Mouse (Mus musculus) right cerebral cortex, postnatal 4 days (tissue): ENCODE measurements around the gene Ralgps1.

ENCODE experiments used
- DNase-seq: peaks from one replicate; pipeline ENCODE4 v3.0.0-alpha.2; 2022

The Ralgps1 gene

DNA sequence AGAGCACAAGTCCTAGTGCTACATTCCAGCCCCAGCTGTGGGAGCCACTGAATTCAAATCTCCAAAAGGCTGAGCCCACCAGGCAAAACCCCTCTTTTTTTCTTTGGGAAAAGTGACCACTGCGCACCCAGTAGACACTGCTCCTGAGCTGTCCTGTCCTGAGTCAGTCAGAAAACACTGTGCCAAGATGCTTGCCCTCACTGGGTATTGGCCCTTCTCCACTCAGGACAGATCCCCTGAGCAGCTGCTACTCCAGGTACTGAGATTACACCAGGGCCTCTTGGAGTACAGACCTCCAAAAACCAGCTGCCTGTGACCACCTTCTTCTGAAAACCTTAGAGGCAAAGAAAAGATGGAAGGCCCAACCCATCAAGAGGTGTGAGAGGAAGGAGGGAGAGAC lies 51.4 kb downstream of the Ralgps1 start:
- DNase-seq, result no peak

DNA sequence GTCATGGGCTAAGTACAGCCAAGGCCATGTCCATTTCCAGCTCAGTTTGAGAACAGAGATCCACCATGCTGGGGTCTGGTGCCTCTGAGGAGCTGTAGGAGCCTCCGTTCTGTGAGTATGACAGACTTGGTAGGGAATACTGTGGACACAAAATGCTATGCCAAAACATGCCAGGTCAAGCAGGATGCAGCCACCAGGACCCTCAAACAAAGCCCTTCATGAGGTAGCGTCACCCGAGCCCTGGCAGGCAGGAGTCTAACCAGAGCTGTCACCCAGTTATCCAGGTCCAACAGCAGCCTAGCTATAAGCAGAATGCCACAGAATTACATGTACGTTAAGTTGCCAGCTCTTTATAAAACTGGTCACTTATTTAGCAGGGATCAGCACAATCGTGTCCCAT lies 51.8 kb downstream of the Ralgps1 start:
- no peak for DNase-seq

DNA sequence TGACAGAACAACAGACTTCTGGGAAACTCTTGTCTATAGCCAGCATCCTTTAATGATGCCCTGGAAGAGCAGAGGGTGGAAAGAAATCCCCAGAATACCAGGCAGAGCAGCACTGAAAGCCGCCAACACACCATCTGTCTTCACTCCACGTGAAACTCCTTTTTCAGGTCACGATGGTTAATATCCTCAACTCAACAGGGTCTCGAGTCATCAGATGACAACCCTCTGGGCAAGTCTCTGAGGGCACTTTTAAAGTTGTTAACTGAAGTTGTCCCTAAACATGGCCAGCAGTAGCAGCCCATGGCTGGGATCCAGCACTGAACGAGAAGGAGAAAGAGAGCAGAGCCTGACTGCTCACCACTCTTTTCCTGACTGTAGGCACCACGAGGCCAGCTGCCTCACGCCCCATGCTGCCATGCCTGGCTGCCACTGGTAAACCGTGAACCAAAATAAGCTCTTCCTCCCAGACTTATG lies 52.8 kb downstream of the Ralgps1 start:
- peak; percentile 40 for DNase-seq

DNA sequence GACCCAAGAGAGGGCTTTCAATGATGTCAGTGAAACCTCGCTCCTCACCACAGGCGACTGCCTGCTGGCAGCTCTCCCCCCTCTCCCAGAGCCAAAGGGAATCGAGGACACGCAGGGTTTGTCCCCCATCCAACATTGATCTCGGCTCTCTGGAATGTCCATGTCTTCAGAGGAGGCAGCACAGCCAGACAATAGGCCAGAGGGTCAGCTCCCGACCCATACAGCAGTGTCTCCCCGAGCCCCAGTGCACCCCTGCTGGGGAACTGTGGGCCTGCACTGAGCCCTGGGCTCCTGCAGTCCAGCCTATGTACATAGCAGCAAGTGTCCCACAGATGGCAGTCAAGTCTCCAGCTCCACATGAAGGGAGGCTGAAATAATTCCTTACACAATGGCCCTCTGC lies 54.8 kb downstream of the Ralgps1 start:
- DNase-seq, result peak; percentile 63

DNA sequence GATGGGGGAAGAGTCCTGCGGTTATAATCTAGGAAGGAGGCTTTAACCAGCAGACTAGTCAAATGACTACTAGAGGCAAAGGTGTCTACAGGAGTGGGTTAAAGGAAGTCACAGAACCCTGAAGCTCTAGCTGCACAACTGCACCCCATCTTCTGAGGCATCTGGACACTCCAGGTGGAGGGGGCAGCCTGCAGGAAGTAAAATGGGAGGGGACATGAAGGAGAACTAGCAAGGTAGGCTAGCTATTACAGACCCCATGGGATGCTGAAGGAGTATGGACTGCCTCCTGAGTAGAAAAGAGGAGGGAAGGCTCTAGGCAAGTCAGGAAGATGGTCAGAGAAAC lies 55.3 kb downstream of the Ralgps1 start:
- DNase-seq, result no peak

DNA sequence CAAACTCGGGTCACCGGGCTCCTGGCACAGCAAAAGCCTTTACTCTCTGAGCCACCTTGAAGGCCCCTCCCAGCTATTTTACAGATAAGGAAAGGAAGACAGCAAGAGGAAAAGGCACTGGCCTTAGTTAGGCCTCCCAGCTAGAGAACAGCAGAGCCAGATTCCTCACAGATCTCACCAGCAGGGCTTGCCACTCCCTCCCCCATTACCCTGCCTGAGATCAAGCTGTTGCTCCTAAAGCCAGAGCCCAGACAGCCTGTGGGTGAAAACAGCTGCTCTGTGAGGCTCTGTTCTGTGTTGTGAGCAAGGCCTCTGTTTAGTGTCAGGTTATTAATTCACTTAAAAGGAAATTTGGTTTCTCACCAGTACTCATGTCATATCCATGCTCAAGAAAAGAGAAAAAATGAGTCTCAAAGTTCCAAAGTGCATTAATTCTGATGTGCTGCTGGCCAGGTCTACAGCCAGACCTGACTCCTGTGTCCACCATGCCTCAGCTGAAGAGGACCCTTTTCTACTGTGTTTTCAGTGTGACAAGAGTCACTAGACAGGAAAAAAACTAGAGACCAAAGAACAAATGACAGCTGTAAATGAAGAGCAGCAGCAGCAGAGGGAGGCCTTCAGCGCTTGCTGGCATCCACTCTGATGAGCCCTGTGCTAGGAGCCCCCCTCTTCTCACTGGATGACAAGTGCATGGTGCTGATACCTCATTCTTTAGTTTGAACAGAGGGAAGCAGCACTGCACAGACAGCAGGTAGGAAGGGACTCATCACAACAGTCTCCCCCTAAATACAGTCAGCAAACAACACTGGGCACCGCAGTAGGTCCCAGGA lies 55.8 kb downstream of the Ralgps1 start:
- no peak for DNase-seq

DNA sequence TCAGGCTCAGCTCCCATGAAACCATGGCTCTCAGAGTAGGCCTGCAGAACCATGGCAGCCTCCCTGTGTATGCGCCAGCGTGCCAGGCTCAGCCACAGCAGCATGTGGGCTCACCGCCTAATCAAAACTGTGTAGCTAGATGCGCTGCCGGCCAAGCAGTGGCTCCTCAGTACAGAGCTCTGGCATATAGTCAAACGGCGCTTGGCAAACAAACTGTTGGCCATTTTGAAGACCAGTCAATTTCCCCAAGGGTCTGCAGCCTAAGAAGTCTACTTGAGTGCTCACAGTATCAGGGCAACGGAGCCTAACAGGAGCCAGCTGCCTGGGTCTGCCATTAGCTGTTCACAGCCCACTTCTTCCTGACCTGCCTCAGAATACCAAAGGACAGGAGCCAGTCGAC lies 61.9 kb downstream of the Ralgps1 start:
- DNase-seq, result peak; percentile 53

DNA sequence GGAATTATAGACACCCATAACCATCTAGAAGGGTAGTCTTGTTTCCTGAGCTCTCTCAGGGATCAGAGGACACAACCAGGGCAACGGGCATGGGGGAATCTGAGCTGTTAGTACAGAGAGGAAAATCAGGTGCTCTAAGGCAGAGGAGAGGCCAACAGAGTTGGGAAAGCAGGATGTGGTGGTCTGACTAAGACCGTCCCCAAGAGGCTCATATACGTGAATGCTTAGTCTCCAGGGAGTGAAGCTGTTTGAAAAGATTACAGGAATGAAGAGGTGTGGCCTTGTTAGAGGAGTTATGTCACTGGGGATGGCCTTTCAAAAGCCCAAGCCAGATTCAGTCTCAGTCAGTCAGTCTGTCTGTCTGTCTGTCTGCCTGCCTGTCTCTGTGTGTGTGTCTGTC lies 64.7 kb downstream of the Ralgps1 start:
- no peak for DNase-seq

DNA sequence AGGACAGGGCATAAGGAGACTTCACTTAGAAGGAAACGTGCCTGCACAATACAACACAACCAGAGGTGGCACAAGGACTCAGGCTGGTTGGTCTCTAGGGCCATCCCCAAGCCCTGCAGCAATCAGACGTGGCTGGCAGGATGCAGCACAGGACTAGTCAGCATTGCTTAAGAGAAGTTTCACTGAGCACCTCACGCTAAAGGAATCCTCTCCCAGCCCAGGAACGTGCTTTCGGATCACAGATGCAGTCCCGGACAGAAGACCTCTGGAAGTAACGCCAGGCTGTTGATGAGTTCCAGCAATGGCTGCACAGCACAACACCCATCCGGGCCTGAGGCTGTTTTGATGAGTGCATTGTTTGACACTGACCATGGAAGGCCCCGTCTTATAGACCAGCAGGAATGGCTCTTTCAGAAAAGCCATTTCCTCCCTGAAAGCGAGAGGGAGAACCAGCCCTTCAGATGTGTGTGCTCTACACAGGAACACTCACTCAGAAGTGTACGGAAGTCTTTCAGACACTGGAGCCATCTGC lies 67.8 kb downstream of the Ralgps1 start:
- DNase-seq, result no peak

DNA sequence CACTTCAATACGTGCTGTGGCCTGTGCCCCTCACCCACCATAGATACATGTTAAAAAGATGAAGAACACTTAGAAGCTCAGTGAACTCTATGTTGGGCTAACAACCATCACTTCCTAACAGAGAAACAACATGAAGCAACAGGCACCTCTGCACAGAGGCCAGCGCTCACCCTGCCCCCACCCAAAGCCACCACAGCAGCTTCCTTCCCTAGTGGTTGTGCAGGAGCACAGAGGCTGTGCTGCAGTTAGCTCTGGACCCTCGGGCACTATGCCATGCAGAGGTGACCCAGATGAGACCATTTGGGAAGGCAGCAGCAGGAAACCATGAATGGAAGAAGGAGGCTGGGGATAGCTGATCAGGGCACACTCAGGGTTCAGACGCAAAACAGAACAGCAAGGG lies 68.5 kb downstream of the Ralgps1 start:
- no peak for DNase-seq

DNA sequence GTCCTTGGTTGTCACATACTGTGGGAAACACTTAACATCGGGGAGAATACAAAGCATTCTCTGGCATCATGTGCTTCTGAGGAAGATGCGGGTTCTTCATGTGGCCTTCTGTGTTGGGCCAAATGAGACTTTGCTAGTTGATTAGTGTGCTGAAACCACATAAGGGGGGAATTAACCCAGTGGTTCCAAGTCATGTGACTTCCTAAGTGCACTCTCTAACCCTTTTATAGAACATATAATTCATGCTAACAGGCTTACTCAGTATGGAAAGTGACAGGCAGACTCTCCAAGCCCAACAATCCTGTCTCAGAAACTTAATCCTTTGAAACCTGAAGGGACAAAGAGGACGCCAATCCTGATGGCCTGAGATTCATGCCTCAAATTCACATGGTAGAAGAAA lies 68.9 kb downstream of the Ralgps1 start:
- no peak for DNase-seq

DNA sequence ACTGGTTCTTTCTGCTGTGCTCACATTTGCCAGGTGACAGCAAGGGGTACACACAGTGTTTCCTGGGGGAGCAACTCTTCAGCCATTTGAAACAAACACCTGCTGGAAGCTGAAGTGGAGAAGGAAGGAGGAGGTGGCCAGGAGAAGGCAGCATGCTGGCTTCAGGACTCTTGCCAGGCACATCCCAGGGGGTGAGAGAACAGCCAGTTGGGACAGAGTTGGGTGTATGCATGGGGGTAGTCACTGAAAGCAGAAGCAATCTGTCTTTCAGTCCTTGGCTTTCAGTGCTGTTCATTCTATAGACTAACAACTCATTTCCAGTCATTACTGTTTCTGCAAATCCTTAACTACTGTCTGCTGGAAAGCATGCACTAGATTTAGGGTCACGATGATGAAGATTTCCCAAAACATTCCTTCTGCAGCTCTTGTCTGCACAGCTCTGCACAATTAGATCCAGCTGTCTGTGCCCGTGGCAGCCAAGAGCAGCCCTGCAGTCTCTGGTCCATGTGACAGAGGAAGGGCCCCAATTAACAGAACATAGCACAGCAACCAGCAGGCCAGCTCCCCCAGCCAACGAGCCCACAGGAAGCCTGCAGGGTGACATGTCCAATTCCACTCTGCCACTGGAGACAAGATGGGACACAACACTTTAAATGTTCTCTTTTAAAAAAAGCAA lies 70.8 kb downstream of the Ralgps1 start:
- no peak for DNase-seq

DNA sequence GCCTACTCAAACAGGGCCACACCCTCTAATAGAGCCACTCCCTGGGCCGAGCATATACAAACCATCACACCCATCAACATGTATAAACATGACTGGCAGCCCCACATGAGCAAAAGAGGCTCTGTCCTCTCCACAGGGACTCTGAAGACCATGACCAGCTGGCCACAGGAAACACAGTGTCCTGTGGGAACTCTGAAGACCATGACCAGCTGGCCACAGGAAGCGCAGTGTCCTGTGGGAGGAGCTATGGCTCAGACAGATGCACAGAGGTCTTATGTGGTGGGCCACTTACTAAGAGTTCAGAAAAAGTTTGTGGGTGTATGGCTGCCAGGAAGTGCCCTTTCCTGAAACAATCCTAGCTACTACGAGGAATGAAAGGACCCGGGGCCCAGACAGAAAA lies 72.4 kb downstream of the Ralgps1 start:
- no peak for DNase-seq

DNA sequence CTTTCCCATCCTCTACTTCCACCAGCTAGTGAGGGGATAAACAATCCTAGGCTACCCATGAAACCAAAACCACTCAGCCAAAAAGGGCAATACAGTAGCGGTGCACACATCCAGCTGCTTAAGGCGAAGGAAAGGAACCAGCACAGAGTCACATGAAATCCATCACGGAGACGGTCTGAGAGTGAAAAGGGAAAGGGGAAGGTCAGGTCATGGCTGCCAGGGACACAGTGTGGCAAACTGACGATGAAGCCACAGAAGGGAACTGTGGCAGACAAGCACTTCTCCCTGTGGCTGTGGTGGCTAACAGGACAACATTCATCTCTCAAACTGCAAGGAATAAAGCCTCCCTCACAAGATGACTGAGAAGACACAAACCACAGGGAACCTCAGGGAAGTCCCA lies 76.2 kb downstream of the Ralgps1 start:
- DNase-seq, result no peak

DNA sequence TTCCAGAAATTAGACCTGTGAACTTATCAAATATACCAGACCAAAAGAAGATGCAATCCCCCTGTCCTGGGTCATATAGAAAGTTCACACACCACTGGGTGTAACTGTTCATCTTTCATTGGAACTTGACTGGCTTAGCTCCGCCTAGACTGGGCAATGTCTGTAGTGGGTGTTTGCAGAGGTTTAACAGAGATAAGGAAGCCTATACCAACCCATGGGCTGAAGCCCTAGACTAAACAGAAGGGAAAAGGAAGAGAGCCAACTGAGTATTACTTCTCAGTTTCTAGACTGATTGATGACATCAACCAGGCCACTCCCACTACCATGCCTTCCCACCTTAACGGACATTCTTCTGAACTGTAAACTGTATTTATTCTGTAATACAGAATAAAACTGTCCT lies 79.2 kb downstream of the Ralgps1 start:
- no peak for DNase-seq

DNA sequence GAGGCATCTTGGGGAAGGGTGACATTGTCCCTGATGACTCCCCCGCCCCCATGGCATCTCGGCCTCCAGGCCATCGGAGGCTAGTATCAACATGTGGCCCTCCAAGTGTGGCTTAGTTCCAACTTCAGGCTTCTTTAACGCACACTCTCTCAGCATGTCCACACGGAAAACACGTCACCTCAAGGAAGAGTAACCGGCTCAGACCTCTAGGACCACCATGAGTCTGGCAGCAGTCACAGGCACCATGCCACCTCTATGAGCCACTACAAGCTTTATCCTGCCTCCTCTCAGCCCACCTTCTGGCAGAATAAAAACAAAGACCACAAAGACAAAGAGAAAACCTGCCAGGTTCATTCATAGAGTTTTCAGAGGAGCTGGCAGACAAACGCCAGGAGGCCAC lies 80.8 kb downstream of the Ralgps1 start:
- DNase-seq, result no peak

DNA sequence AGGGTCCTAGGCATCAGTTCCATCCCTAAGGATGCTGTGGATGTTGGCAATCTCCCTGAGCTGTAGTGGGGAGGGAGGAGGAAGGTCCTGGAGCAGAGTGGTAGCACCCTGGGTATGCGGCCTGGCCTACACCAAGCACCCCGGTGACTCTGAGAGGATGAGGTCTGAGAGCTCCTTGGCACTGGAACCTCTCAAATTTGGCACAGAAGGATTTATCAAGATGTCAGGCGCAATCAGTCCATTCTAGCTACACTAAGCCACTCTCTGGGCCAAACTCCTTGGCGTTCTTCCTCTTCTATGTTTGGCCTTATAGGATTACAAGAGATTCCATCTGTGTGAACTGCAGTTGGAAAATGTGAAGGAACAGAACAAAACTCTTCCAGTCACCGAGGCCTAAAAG lies 82.4 kb downstream of the Ralgps1 start:
- DNase-seq, result no peak

DNA sequence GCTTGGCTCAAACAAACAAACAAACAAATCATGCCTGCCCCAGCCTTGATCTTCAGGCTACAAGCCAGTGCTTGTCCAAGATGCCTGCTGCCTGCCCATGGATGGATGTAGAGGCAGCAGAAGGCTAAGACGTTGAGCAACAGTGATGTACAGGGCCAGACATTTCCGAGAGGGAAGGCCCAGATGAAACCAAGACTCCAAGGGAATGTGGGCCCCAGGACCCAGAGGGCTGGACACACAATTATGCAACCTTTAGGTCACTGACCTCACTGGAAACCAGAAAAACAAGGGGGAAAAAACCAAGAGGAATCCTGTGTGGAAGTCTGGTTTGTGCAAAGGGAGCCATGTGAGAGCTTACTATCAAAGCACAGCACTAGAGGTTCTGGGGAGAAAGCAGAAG lies 87.6 kb downstream of the Ralgps1 start:
- no peak for DNase-seq

DNA sequence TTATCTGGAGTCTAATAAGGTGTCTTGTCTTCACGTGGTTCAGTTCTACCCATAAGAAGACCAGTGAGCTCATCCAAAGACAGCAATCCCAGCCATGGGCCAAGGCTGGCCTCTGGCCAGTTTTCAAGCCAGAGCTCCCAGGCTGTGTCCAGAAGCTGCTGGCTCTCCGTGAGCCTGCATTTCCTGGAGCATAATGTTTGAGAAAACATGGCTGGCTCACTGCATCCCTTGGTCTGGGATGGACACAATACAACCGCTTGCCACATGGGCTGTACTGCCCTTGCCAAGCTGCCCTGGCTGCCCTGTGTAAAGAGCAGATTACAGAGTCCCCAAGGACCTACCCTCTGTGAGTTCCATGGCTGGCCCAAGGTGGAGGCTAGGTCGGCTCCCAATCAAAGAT lies 88.4 kb downstream of the Ralgps1 start:
- peak; percentile 30 for DNase-seq

DNA sequence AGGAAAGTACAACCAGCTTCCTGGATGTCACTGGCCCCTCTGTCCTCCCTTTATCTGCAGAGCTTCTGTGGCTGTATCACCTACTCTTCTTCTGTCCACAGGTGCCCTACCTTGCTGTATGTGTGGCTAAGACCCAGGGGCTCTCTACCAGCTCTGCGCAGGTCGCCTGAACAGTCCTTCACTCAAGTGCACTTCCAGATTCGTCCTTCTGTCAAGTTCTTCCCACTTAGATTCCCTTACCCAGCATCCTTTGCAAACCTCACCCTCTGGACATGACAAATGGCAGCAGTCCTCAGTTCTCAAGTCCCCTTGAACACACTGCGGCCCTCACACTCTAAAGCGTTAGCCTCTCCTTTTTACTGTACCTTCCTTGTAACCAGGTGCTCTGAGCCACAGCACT lies 89.5 kb downstream of the Ralgps1 start:
- DNase-seq, result no peak

DNA sequence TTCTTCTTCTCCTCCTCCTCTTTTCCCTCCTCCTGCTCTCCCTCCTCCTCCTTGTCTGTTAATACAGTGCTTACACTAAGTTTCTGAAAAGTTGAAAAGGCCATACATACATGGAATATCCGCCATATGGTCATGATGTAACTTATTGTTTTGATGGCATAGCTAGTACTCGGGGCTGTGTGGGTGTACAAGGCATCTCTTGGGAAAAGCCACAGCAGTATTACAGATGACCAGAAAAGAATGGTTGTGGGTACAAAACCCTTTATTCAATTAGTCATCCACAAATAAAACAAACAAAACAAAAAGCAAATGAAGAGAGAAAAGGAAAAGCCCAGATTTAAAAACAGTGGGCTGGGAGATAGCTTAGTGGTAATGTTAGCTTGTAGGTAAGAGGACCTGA lies 90.8 kb downstream of the Ralgps1 start:
- DNase-seq, result no peak

DNA sequence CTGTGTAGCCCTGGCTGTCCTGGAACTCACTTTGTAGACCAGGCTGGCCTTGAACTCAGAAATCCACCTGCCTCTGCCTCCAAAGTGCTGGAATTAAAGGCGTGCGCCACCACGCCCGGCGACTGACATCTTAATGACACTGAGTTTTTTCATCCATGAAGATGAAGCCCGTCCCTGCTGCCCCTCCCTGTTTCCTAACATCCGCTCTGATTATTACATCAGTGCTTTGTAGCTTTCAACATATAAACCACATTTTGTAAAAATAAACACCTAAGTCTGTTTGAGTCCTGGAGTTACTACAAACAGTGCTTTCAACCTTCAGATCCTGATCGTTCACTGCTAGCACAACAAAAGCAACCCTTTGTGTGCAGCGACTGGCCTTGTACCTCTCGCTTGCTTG lies 91.5 kb downstream of the Ralgps1 start:
- no peak for DNase-seq

DNA sequence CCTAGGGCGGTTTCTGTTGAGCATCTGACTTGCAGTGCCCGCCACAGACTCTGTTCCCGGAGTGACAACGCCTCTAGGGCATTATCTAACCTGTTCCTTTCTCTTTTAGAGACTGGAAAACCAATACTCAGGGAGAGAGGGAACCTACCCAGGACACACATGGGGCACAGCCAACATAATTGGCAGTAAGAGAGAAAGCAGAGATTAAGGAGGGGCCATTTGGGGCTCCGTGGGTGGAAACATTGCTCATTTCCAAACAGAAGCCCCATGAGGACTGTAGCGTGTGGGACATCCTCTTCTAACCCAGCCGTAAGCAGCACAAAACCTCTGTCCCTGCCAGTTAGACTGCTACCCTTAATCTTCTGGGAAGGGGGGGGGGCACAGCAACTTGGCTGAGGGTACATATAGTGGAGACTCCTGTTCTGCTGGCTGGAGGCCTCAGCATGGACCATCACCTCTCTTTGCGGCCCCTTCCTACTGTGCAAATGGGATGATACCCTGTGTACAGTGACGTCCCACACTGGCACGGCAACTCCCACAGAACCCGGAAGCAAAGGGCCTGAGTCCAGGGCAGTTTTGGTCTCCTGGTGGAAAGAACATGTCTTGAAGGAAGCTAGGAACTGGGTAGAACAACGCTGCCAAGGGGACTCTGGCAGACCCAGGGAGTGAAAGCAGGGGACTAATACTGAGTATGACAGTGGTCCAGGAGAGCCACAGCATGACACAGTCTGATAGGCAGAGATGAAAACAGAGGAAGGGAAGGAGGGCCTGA lies 96.4 kb downstream of the Ralgps1 start:
- no peak for DNase-seq
